Mouse (Mus musculus): ENCODE data around the gene Shld2. TPM values are rescaled to one million over a fixed set of nuclear protein-coding genes. Genes with fewer than 3 reads are reported as not detected.

Shld2 gene
- total and polyA plus RNA-seq, 2 experiments from 2014 or later: 2.9 to 10.9 TPM

GRCm38 (mm10) chr14:34353326-34353725 is 43.0 kb upstream of the Shld2 start:
- TF ChIP-seq CTCF (IDR thresholded peaks at IDR 0.05; ENCODE audit: low read depth): no peak
- TF ChIP-seq EP300 (IDR thresholded peaks at IDR 0.05; ENCODE audit: low read depth): no peak
- WGBS: 83% methylated on average over 3 of the region's 3 CpGs

DNA sequence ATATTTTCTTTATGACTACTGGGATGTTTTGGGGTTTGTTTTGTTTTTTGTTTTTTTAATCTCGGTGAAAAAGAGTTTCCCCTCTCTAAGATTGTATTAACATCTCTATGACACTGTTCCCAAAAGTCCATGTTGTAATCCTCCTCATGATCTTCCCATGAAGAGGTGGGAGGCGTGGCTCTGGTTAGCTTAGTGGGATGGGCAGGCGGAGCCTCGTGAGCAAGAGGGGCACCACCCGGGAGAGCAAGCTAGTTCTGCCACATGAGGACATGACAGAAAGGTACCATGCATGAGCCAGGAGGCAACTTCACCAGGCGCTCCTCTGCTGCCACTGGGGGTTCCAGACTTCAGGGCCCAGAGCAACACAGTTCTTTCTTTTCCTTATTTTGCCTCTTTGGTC is 42.2 kb upstream of the Shld2 start:
- Histone ChIP-seq H3K9me3 (replicated peaks; ENCODE audit: control insufficient read depth, low read length) (no peaks in the 10 kb centered on the region), H3K4me2 (ENCODE audit: low read depth, low read length) (no peak overlapping the region), H3K4me3 (ENCODE audit: low read depth, low read length) (no peak overlapping the region), H3K36me3 (replicated peaks; ENCODE audit: control insufficient read depth, insufficient read depth, low read length) (no peaks in the 10 kb centered on the region), H3K27ac (ENCODE audit: low read depth) (no peak overlapping the region), H3K27me3 (ENCODE audit: control insufficient read depth, insufficient read depth, low read length) (no peaks in the 10 kb centered on the region), H3K4me1 (ENCODE audit: control insufficient read depth, insufficient read depth) (no peaks in the 10 kb centered on the region), H3K9ac (replicated peaks; ENCODE audit: low read depth, low read length) (no peak overlapping the region)
- ATAC-seq (ENCODE audit: insufficient read depth, low read depth) (no peak), DNase-seq (ENCODE audit: low spot score) (no peak)
- WGBS: 55% methylated on average over 6 of the region's 6 CpGs
- TF ChIP-seq EP300 (IDR thresholded peaks at IDR 0.05; ENCODE audit: low read depth) (no peak), CTCF (IDR thresholded peaks at IDR 0.05; ENCODE audit: low read depth) (no peak)

More at GRCm38 (mm10) chr14:34353326-34353725, 43.0 kb upstream of the Shld2 start:
- no peak for ATAC-seq (ENCODE audit: insufficient read depth, low read depth)
- Histone ChIP-seq H3K4me3 (ENCODE audit: low read depth, low read length) (no peak overlapping the region), H3K9ac (replicated peaks; ENCODE audit: low read depth, low read length) (no peak overlapping the region), H3K4me1 (ENCODE audit: control insufficient read depth, insufficient read depth) (no peaks in the 10 kb centered on the region), H3K27me3 (ENCODE audit: control insufficient read depth, insufficient read depth, low read length) (no peaks in the 10 kb centered on the region), H3K9me3 (replicated peaks; ENCODE audit: control insufficient read depth, low read length) (no peaks in the 10 kb centered on the region), H3K36me3 (replicated peaks; ENCODE audit: control insufficient read depth, insufficient read depth, low read length) (no peaks in the 10 kb centered on the region), H3K27ac (ENCODE audit: low read depth) (no peak overlapping the region), H3K4me2 (ENCODE audit: low read depth, low read length) (no peak overlapping the region)
- DNase-seq (ENCODE audit: low spot score): no peak

DNA sequence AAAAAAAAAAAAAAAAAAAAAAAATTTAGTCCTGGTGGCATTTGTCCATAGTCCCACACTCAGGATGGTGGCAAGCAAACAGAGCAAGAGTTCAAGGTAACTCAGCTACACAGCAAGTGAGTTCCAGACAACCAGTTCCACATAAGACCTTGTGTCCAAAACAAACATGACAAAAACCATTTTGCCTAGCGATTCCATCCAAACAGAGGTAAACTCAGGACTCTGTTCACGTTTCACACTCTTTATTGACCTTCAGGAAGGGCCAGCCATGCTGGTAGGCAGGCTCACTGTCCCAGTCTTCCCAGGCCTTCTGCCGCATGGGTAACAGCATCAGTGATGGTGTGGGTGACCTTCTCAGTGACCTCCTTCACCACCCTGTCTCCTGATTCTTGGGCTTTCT is 41.4 kb upstream of the Shld2 start:
- WGBS: 71% methylated on average over 3 of the region's 3 CpGs
- ATAC-seq (ENCODE audit: insufficient read depth, low read depth): no peak

GRCm38 (mm10) chr14:34349007-34349406 is 38.7 kb upstream of the Shld2 start:
- no peaks in the 10 kb centered on the region for H3K9me3 ChIP-seq (replicated peaks; ENCODE audit: control insufficient read depth, low read length)
- H3K36me3 ChIP-seq (replicated peaks; ENCODE audit: control insufficient read depth, insufficient read depth, low read length): peaks cover 6% of the 10 kb centered on the region
- no peak for TF ChIP-seq EP300 (IDR thresholded peaks at IDR 0.05; ENCODE audit: low read depth)
- TF ChIP-seq CTCF (IDR thresholded peaks at IDR 0.05; ENCODE audit: low read depth): no peak
- DNase-seq (ENCODE audit: low spot score) (no peak), ATAC-seq (ENCODE audit: insufficient read depth, low read depth) (no peak)
- 83% methylated on average over 8 of the region's 8 CpGs for WGBS
- H3K4me3 ChIP-seq (ENCODE audit: low read depth, low read length): no peak overlapping the region
- H3K4me2 ChIP-seq (ENCODE audit: low read depth, low read length): no peak overlapping the region
- no peak overlapping the region for H3K9ac ChIP-seq (replicated peaks; ENCODE audit: low read depth, low read length)
- no peaks in the 10 kb centered on the region for H3K4me1 ChIP-seq (ENCODE audit: control insufficient read depth, insufficient read depth)
- H3K27ac ChIP-seq (ENCODE audit: low read depth): no peak overlapping the region
- no peaks in the 10 kb centered on the region for H3K27me3 ChIP-seq (ENCODE audit: control insufficient read depth, insufficient read depth, low read length)

More for the DNA sequence above, 41.4 kb upstream of the Shld2 start:
- Histone ChIP-seq H3K4me3 (ENCODE audit: low read depth, low read length) (no peak overlapping the region), H3K4me2 (ENCODE audit: low read depth, low read length) (no peak overlapping the region), H3K9ac (replicated peaks; ENCODE audit: low read depth, low read length) (no peak overlapping the region), H3K4me1 (ENCODE audit: control insufficient read depth, insufficient read depth) (no peaks in the 10 kb centered on the region), H3K36me3 (replicated peaks; ENCODE audit: control insufficient read depth, insufficient read depth, low read length) (no peaks in the 10 kb centered on the region), H3K27ac (ENCODE audit: low read depth) (no peak overlapping the region), H3K27me3 (ENCODE audit: control insufficient read depth, insufficient read depth, low read length) (no peaks in the 10 kb centered on the region), H3K9me3 (replicated peaks; ENCODE audit: control insufficient read depth, low read length) (no peaks in the 10 kb centered on the region)
- DNase-seq (ENCODE audit: low spot score): no peak
- TF ChIP-seq EP300 (IDR thresholded peaks at IDR 0.05; ENCODE audit: low read depth) (no peak), CTCF (IDR thresholded peaks at IDR 0.05; ENCODE audit: low read depth) (no peak)

- 66% methylated on average over 7 of the region's 7 CpGs for WGBS
- no peaks in the 10 kb centered on the region for H3K27me3 ChIP-seq (ENCODE audit: control insufficient read depth, insufficient read depth, low read length)
- no peak for DNase-seq (ENCODE audit: low spot score)
- ATAC-seq (ENCODE audit: insufficient read depth, low read depth): no peak
- no peak overlapping the region for H3K4me3 ChIP-seq (ENCODE audit: low read depth, low read length)
- H3K36me3 ChIP-seq (replicated peaks; ENCODE audit: control insufficient read depth, insufficient read depth, low read length): peaks cover 10% of the 10 kb centered on the region
- TF ChIP-seq EP300 (IDR thresholded peaks at IDR 0.05; ENCODE audit: low read depth) (no peak), CTCF (IDR thresholded peaks at IDR 0.05; ENCODE audit: low read depth) (no peak)
- no peaks in the 10 kb centered on the region for H3K4me1 ChIP-seq (ENCODE audit: control insufficient read depth, insufficient read depth)
- no peaks in the 10 kb centered on the region for H3K9me3 ChIP-seq (replicated peaks; ENCODE audit: control insufficient read depth, low read length)
- no peak overlapping the region for H3K9ac ChIP-seq (replicated peaks; ENCODE audit: low read depth, low read length)
- no peak overlapping the region for H3K27ac ChIP-seq (ENCODE audit: low read depth)
- no peak overlapping the region for H3K4me2 ChIP-seq (ENCODE audit: low read depth, low read length)
These were observed 38.0 kb upstream of the Shld2 start for GRCm38 (mm10) chr14:34348301-34348700.

DNA sequence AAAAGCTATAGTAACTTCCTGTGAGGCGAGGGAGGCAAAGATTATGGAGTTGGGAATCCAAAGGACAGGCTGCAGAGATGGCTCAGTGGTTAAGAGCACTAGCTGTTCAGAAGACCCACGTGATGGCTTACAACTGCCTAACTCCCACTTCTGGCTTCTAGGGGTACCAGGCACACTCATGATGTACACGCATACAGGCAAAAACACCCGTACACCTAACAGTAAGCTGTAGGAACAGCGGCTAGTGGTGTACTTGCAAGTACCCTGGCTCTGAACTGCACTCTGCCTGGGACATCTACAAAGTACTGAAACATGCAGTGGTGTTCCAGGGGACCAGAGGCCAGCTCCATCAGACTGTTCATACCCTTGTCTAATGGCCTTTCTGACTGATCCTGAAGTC is 36.8 kb upstream of the Shld2 start:
- ATAC-seq (ENCODE audit: insufficient read depth, low read depth) (no peak), DNase-seq (ENCODE audit: low spot score) (no peak)
- no peak overlapping the region for H3K4me2 ChIP-seq (ENCODE audit: low read depth, low read length)
- H3K4me3 ChIP-seq (ENCODE audit: low read depth, low read length): no peak overlapping the region
- no peaks in the 10 kb centered on the region for H3K9me3 ChIP-seq (replicated peaks; ENCODE audit: control insufficient read depth, low read length)
- peaks cover 23% of the 10 kb centered on the region for H3K36me3 ChIP-seq (replicated peaks; ENCODE audit: control insufficient read depth, insufficient read depth, low read length)
- WGBS: 89% methylated on average over 5 of the region's 5 CpGs
- no peak overlapping the region for H3K27ac ChIP-seq (ENCODE audit: low read depth)
- TF ChIP-seq EP300 (IDR thresholded peaks at IDR 0.05; ENCODE audit: low read depth) (no peak), CTCF (IDR thresholded peaks at IDR 0.05; ENCODE audit: low read depth) (no peak)
- no peaks in the 10 kb centered on the region for H3K4me1 ChIP-seq (ENCODE audit: control insufficient read depth, insufficient read depth)
- no peak overlapping the region for H3K9ac ChIP-seq (replicated peaks; ENCODE audit: low read depth, low read length)
- no peaks in the 10 kb centered on the region for H3K27me3 ChIP-seq (ENCODE audit: control insufficient read depth, insufficient read depth, low read length)
